Mouse (Mus musculus): ENCODE results near the gene Zfp976. TPM values are rescaled to one million over a fixed set of nuclear protein-coding genes. Genes with fewer than 3 reads are reported as not detected.

Zfp976 gene
- polyA plus RNA-seq (2012; ENCODE audit: low replicate concordance), result 0.15 TPM in 1 of 2 replicates, not detected in the other

GRCm38 (mm10) chr7:42642152-42643115, at the start of gene Zfp976:
TSS of gene Zfp976 (minus strand) at chr7:42642588.

GRCm38 (mm10) chr7:42592413-42592812, 50.0 kb downstream of the Zfp976 start, which contains the start of gene Zfp977:
TSS of gene Zfp977 (minus strand) at chr7:42592547.

GRCm38 (mm10) chr7:42578488-42578887, 63.9 kb downstream of the Zfp976 start, which contains the start of gene Gm21028:
TSS of gene Gm21028 (minus strand) at chr7:42578588.

Other genes with a start within 250 kb of the Zfp976 start
- not detected in 2 replicates for gene 4933421I07Rik, start 194.5 kb downstream of the Zfp976 start, polyA plus RNA-seq (2012; ENCODE audit: low replicate concordance)
- gene Zfp141, start 136.8 kb downstream of the Zfp976 start, polyA plus RNA-seq (2012; ENCODE audit: low replicate concordance), result 0.79 and 1.3 TPM in 2 replicates
- not detected in 2 replicates for gene Gm21028, start 64.0 kb downstream of the Zfp976 start, polyA plus RNA-seq (2012; ENCODE audit: low replicate concordance)
- not detected in 2 replicates for gene Zfp977, start 50.0 kb downstream of the Zfp976 start, polyA plus RNA-seq (2012; ENCODE audit: low replicate concordance)
- gene Zfp975, start 50.2 kb upstream of the Zfp976 start, polyA plus RNA-seq (2012; ENCODE audit: low replicate concordance), result 0.04 and 0.31 TPM in 2 replicates
- gene Gm17067, start 84.4 kb upstream of the Zfp976 start, polyA plus RNA-seq (2012; ENCODE audit: low replicate concordance), result not detected in 2 replicates
- not detected in 2 replicates for gene Vmn2r62, start 150.9 kb upstream of the Zfp976 start, polyA plus RNA-seq (2012; ENCODE audit: low replicate concordance)
- gene Gm2381, start 224.6 kb upstream of the Zfp976 start, polyA plus RNA-seq (2012; ENCODE audit: low replicate concordance), result not detected in 2 replicates